Mouse (Mus musculus): Measurements from ENCODE around the gene Ush1g. TPM values are rescaled to one million over a fixed set of nuclear protein-coding genes. Genes with fewer than 3 reads are reported as not detected.

Gene Ush1g
- polyA plus RNA-seq, 1 experiment from 2014 or later = 0.08 TPM

- no peak overlapping the region for H3K9ac ChIP-seq (ENCODE audit: low read length)
These were observed 32.0 kb downstream of the Ush1g start for GRCm38 (mm10) chr11:115289885-115290284.

GRCm38 (mm10) chr11:115288305-115288704 lies 33.5 kb downstream of the Ush1g start:
- Histone ChIP-seq H3K4me2 (no peak overlapping the region), H3K27me3 (ENCODE audit: control insufficient read depth, insufficient read depth, low read length) (no peaks in the 10 kb centered on the region), H3K9ac (ENCODE audit: low read length) (no peak overlapping the region), H3K4me3 (ENCODE audit: low read depth, low read length) (no peak overlapping the region), H3K9me3 (ENCODE audit: control insufficient read depth, low read length) (no peaks in the 10 kb centered on the region), H3K4me1 (ENCODE audit: control insufficient read depth, insufficient read depth, low read length) (no peaks in the 10 kb centered on the region; the same call in 1 of the 2 replicates), H3K27ac (ENCODE audit: low read depth, low read length) (no peak overlapping the region), H3K36me3 (ENCODE audit: control insufficient read depth, insufficient read depth, low read length) (no peaks in the 10 kb centered on the region)
- no peak for ATAC-seq (ENCODE audit: low FRiP score)
- DNase-seq (ENCODE audit: low spot score, missing footprints) = no peak
- 83% methylated on average over 2 of the region's 2 CpGs for WGBS

More at GRCm38 (mm10) chr11:115289885-115290284, 32.0 kb downstream of the Ush1g start:
- Histone ChIP-seq H3K4me2 (no peak overlapping the region), H3K9me3 (ENCODE audit: control insufficient read depth, low read length) (no peaks in the 10 kb centered on the region), H3K4me3 (ENCODE audit: low read depth, low read length) (no peak overlapping the region), H3K27me3 (ENCODE audit: control insufficient read depth, insufficient read depth, low read length) (no peaks in the 10 kb centered on the region), H3K4me1 (ENCODE audit: control insufficient read depth, insufficient read depth, low read length) (no peaks in the 10 kb centered on the region; the same call in 1 of the 2 replicates), H3K36me3 (ENCODE audit: control insufficient read depth, insufficient read depth, low read length) (no peaks in the 10 kb centered on the region), H3K27ac (ENCODE audit: low read depth, low read length) (no peak overlapping the region)
- no peak for DNase-seq (ENCODE audit: low spot score, missing footprints)
- no peak for ATAC-seq (ENCODE audit: low FRiP score)
- WGBS = 85% methylated on average over 8 of the region's 8 CpGs

DNA sequence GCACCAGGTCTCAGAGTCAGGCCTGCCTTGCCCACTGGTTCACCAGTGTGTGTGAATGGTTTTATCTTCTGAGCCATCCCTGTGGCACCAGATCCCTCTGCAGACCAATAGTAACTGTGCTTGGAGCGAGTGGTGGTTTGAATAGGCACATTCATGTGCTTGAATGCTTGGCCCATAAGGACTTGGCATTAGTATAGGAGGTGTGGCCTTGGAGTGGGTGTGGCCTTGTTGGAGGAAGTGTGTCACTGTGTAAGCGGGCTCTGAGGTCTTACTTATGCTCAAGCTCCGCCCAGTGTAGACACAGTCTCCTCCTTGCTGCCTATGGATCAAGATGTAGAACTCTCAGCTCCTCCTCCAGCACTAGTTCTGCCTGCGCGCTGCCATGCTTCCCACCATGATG lies 34.5 kb downstream of the Ush1g start:
- Histone ChIP-seq H3K4me3 (ENCODE audit: low read depth, low read length) (no peak overlapping the region), H3K27ac (ENCODE audit: low read depth, low read length) (no peak overlapping the region), H3K9me3 (ENCODE audit: control insufficient read depth, low read length) (no peaks in the 10 kb centered on the region), H3K4me2 (no peak overlapping the region), H3K36me3 (ENCODE audit: control insufficient read depth, insufficient read depth, low read length) (no peaks in the 10 kb centered on the region), H3K9ac (ENCODE audit: low read length) (no peak overlapping the region), H3K4me1 (ENCODE audit: control insufficient read depth, insufficient read depth, low read length) (no peaks in the 10 kb centered on the region; the same call in 1 of the 2 replicates), H3K27me3 (ENCODE audit: control insufficient read depth, insufficient read depth, low read length) (no peaks in the 10 kb centered on the region)
- 85% methylated on average over 5 of the region's 5 CpGs for WGBS
- no peak for DNase-seq (ENCODE audit: low spot score, missing footprints)
- no peak for ATAC-seq (ENCODE audit: low FRiP score)

- ATAC-seq (ENCODE audit: low FRiP score) (no peak), DNase-seq (ENCODE audit: low spot score, missing footprints) (no peak)
These were observed 35.4 kb downstream of the Ush1g start for GRCm38 (mm10) chr11:115286201-115286993.

GRCm38 (mm10) chr11:115285282-115285681 lies 36.6 kb downstream of the Ush1g start:
- no peaks in the 10 kb centered on the region for H3K9me3 ChIP-seq (ENCODE audit: control insufficient read depth, low read length)
- no peaks in the 10 kb centered on the region for H3K36me3 ChIP-seq (ENCODE audit: control insufficient read depth, insufficient read depth, low read length)
- no peak overlapping the region for H3K9ac ChIP-seq (ENCODE audit: low read length)
- 79% methylated on average over 4 of the region's 4 CpGs for WGBS
- no peaks in the 10 kb centered on the region; the same call in 1 of the 2 replicates for H3K4me1 ChIP-seq (ENCODE audit: control insufficient read depth, insufficient read depth, low read length)
- H3K4me3 ChIP-seq (ENCODE audit: low read depth, low read length) = no peak overlapping the region
- no peak overlapping the region for H3K4me2 ChIP-seq
- no peak overlapping the region for H3K27ac ChIP-seq (ENCODE audit: low read depth, low read length)
- H3K27me3 ChIP-seq (ENCODE audit: control insufficient read depth, insufficient read depth, low read length) = no peaks in the 10 kb centered on the region
- no peak for ATAC-seq (ENCODE audit: low FRiP score)
- no peak for DNase-seq (ENCODE audit: low spot score, missing footprints)

More at GRCm38 (mm10) chr11:115286201-115286993, 35.4 kb downstream of the Ush1g start:
- H3K4me1 ChIP-seq (ENCODE audit: control insufficient read depth, insufficient read depth, low read length) = no peaks in the 10 kb centered on the region; the same call in 1 of the 2 replicates
- H3K27ac ChIP-seq (ENCODE audit: low read depth, low read length) = no peak overlapping the region
- no peak overlapping the region for H3K4me2 ChIP-seq
- no peaks in the 10 kb centered on the region for H3K36me3 ChIP-seq (ENCODE audit: control insufficient read depth, insufficient read depth, low read length)
- H3K27me3 ChIP-seq (ENCODE audit: control insufficient read depth, insufficient read depth, low read length) = no peaks in the 10 kb centered on the region
- no peak overlapping the region for H3K9ac ChIP-seq (ENCODE audit: low read length)
- 80% methylated on average over 19 of the region's 19 CpGs for WGBS
- no peaks in the 10 kb centered on the region for H3K9me3 ChIP-seq (ENCODE audit: control insufficient read depth, low read length)
- no peak overlapping the region for H3K4me3 ChIP-seq (ENCODE audit: low read depth, low read length)

DNA sequence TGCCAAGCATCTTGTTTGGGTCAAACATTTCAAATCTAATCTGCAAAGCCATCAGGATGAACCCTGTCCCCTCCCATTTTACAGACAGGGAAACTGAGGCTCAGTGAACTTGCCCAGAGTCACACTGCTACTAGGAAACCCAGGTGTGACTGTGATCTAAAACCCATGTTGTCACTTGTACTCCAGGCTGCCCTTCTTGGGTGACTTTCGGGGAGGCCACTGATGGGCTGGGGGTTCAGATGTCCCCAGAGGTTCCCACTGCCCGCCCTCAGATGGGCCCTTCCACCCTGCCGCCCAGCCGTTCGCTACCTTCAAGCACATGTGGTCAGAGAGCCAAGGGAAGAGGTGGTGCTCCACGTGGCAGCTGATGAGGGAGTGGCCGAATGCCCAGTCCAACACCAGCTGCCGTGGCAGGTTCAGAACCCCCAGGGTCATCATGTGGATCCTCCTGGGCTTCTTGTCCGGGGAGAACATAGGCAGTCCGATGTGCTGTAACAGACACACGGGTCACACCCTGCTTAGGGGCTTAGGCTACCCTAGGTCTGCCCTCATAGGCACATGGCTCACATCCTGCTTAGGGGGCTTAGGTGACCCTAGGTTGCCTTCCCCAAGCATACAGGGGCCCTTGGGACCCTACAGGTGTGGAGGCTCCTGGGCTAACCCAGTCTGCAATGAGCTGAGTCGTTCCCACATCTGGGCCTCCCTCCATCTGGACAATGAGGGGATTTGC lies 37.8 kb downstream of the Ush1g start:
- Histone ChIP-seq H3K36me3 (ENCODE audit: control insufficient read depth, insufficient read depth, low read length) (no peaks in the 10 kb centered on the region), H3K4me2 (no peak overlapping the region), H3K9me3 (ENCODE audit: control insufficient read depth, low read length) (no peaks in the 10 kb centered on the region), H3K4me3 (ENCODE audit: low read depth, low read length) (no peak overlapping the region), H3K27me3 (ENCODE audit: control insufficient read depth, insufficient read depth, low read length) (no peaks in the 10 kb centered on the region), H3K9ac (ENCODE audit: low read length) (no peak overlapping the region), H3K27ac (ENCODE audit: low read depth, low read length) (no peak overlapping the region), H3K4me1 (ENCODE audit: control insufficient read depth, insufficient read depth, low read length) (no peaks in the 10 kb centered on the region; the same call in 1 of the 2 replicates)
- no peak for DNase-seq (ENCODE audit: low spot score, missing footprints)
- 83% methylated on average over 12 of the region's 12 CpGs for WGBS
- ATAC-seq (ENCODE audit: low FRiP score) = no peak

- Histone ChIP-seq H3K27ac (ENCODE audit: low read depth, low read length) (no peak overlapping the region), H3K9me3 (ENCODE audit: control insufficient read depth, low read length) (no peaks in the 10 kb centered on the region), H3K9ac (ENCODE audit: low read length) (no peak overlapping the region), H3K4me3 (ENCODE audit: low read depth, low read length) (no peak overlapping the region), H3K36me3 (ENCODE audit: control insufficient read depth, insufficient read depth, low read length) (no peaks in the 10 kb centered on the region), H3K27me3 (ENCODE audit: control insufficient read depth, insufficient read depth, low read length) (no peaks in the 10 kb centered on the region), H3K4me1 (ENCODE audit: control insufficient read depth, insufficient read depth, low read length) (no peaks in the 10 kb centered on the region; the same call in 1 of the 2 replicates), H3K4me2 (no peak overlapping the region)
- WGBS = 81% methylated on average over 9 of the region's 9 CpGs
- DNase-seq (ENCODE audit: low spot score, missing footprints) = no peak
- ATAC-seq (ENCODE audit: low FRiP score) = no peak
These were observed 38.4 kb downstream of the Ush1g start for GRCm38 (mm10) chr11:115283486-115283765.

GRCm38 (mm10) chr11:115282723-115283485 lies 38.9 kb downstream of the Ush1g start:
- Histone ChIP-seq H3K9ac (ENCODE audit: low read length) (no peak overlapping the region), H3K4me2 (no peak overlapping the region), H3K36me3 (ENCODE audit: control insufficient read depth, insufficient read depth, low read length) (no peaks in the 10 kb centered on the region), H3K27ac (ENCODE audit: low read depth, low read length) (no peak overlapping the region), H3K9me3 (ENCODE audit: control insufficient read depth, low read length) (no peaks in the 10 kb centered on the region), H3K4me3 (ENCODE audit: low read depth, low read length) (no peak overlapping the region), H3K27me3 (ENCODE audit: control insufficient read depth, insufficient read depth, low read length) (no peaks in the 10 kb centered on the region), H3K4me1 (ENCODE audit: control insufficient read depth, insufficient read depth, low read length) (peaks cover 2% of the 10 kb centered on the region)
- no peak for ATAC-seq (ENCODE audit: low FRiP score)
- WGBS = 89% methylated on average over 8 of the region's 8 CpGs
- DNase-seq (ENCODE audit: low spot score, missing footprints) = no peak
